Mouse (Mus musculus): Measurements from ENCODE around the gene Wdr86. TPM values are rescaled to one million over a fixed set of nuclear protein-coding genes. Genes with fewer than 3 reads are reported as not detected.
A peak's percentile ranks its signal among the peaks of the same experiment; 100 is the strongest.
"Not testable (repeated sequence)": the region's sequence is repeated elsewhere in the genome, so short reads cannot be mapped to it uniquely, and the experiment has no call there.

The Wdr86 gene
- 22.5 and 24.5 TPM in 2 replicates for polyA plus RNA-seq (2016; fragmentation: Nextera tagmentation; extraction: Ambion mirVana)

GRCm38 (mm10) chr5:24730488-24730871 lies at the start of gene Wdr86:
Gene Wdr86, minus strand, starts transcription at chr5:24730727.
- WGBS, result under 1% methylated on average over 23 of the region's 23 CpGs

GRCm38 (mm10) chr5:24779881-24780512 lies 49.5 kb upstream of the Wdr86 start:
- no peak for DNase-seq (ENCODE audit: extremely low spot score, low spot score)
- H3K27ac ChIP-seq, result no peak overlapping the region
- peaks cover 17% of the 10 kb centered on the region for H3K4me1 ChIP-seq
- no peaks in the 10 kb centered on the region for H3K36me3 ChIP-seq (replicated peaks)
- WGBS, result 51% methylated on average over 15 of the region's 15 CpGs
- peaks cover 9% of the 10 kb centered on the region; the same call in 1 of the 2 replicates for H3K9me3 ChIP-seq
- H3K4me3 ChIP-seq, result no peak overlapping the region; the same call in 1 of the 2 replicates
- peaks cover 26% of the 10 kb centered on the region for H3K27me3 ChIP-seq (ENCODE audit: poor library complexity, severe bottlenecking)

More at GRCm38 (mm10) chr5:24730488-24730871, at the start of gene Wdr86:
- peaks cover 6% of the 10 kb centered on the region for H3K36me3 ChIP-seq (replicated peaks)
- H3K4me3 ChIP-seq, result peak within 1 kb of the TSS; percentile 66
- DNase-seq (ENCODE audit: extremely low spot score, low spot score), result peak; percentile 56
- no peaks in the 10 kb centered on the region for H3K9me3 ChIP-seq
- peaks cover 43% of the 10 kb centered on the region for H3K27me3 ChIP-seq (ENCODE audit: poor library complexity, severe bottlenecking)
- H3K27ac ChIP-seq, result peak within 1 kb of the TSS; percentile 89
- H3K4me1 ChIP-seq, result peaks cover 59% of the 10 kb centered on the region

- peaks cover 10% of the 10 kb centered on the region; the same call in 1 of the 2 replicates for H3K9me3 ChIP-seq
- peaks cover 26% of the 10 kb centered on the region for H3K27me3 ChIP-seq (ENCODE audit: poor library complexity, severe bottlenecking)
- no peaks in the 10 kb centered on the region for H3K36me3 ChIP-seq (replicated peaks)
- DNase-seq (ENCODE audit: extremely low spot score, low spot score), result no peak
- H3K4me3 ChIP-seq, result no peak overlapping the region
- no peak overlapping the region for H3K27ac ChIP-seq
- H3K4me1 ChIP-seq, result peaks cover 17% of the 10 kb centered on the region
Observed at GRCm38 (mm10) chr5:24779321-24779720, 48.8 kb upstream of the Wdr86 start.

GRCm38 (mm10) chr5:24778843-24779140 lies 48.3 kb upstream of the Wdr86 start:
- Histone ChIP-seq H3K36me3 (replicated peaks) (no peaks in the 10 kb centered on the region), H3K27ac (peak overlapping the region; percentile 53; the same call in 1 of the 2 replicates), H3K4me1 (peaks cover 17% of the 10 kb centered on the region), H3K4me3 (peak overlapping the region; percentile 33), H3K27me3 (ENCODE audit: poor library complexity, severe bottlenecking) (peaks cover 26% of the 10 kb centered on the region), H3K9me3 (peaks cover 11% of the 10 kb centered on the region; the same call in 1 of the 2 replicates)
- no peak for DNase-seq (ENCODE audit: extremely low spot score, low spot score)
- WGBS, result 40% methylated on average over 13 of the region's 13 CpGs

GRCm38 (mm10) chr5:24778082-24778842 lies 47.7 kb upstream of the Wdr86 start:
- Histone ChIP-seq H3K27ac (peak overlapping the region; percentile 53; the same call in 1 of the 2 replicates), H3K4me1 (peaks cover 17% of the 10 kb centered on the region), H3K4me3 (peak overlapping the region; percentile 33), H3K9me3 (peaks cover 11% of the 10 kb centered on the region; the same call in 1 of the 2 replicates), H3K36me3 (replicated peaks) (no peaks in the 10 kb centered on the region), H3K27me3 (ENCODE audit: poor library complexity, severe bottlenecking) (peaks cover 26% of the 10 kb centered on the region)
- DNase-seq (ENCODE audit: extremely low spot score, low spot score), result no peak
- 19% methylated on average over 17 of the region's 17 CpGs for whole genome bisulfite sequencing

GRCm38 (mm10) chr5:24776681-24777080 lies 46.2 kb upstream of the Wdr86 start:
- no peak overlapping the region for H3K4me3 ChIP-seq
- WGBS, result 74% methylated on average over 4 of the region's 4 CpGs
- H3K36me3 ChIP-seq (replicated peaks), result no peaks in the 10 kb centered on the region
- no peak overlapping the region for H3K27ac ChIP-seq
- H3K27me3 ChIP-seq (ENCODE audit: poor library complexity, severe bottlenecking), result peaks cover 26% of the 10 kb centered on the region
- H3K4me1 ChIP-seq, result peaks cover 17% of the 10 kb centered on the region
- peaks cover 11% of the 10 kb centered on the region; the same call in 1 of the 2 replicates for H3K9me3 ChIP-seq
- no peak for DNase-seq (ENCODE audit: extremely low spot score, low spot score)

- 98% methylated on average over 16 of the region's 16 CpGs for WGBS
- H3K36me3 ChIP-seq (replicated peaks); DNase-seq (ENCODE audit: extremely low spot score, low spot score); H3K27ac ChIP-seq; H3K4me3 ChIP-seq: not testable (repeated sequence)
- H3K4me1 ChIP-seq, result peaks cover 11% of the 10 kb centered on the region
- peaks cover 11% of the 10 kb centered on the region; the same call in 1 of the 2 replicates for H3K9me3 ChIP-seq
- peaks cover 21% of the 10 kb centered on the region for H3K27me3 ChIP-seq (ENCODE audit: poor library complexity, severe bottlenecking)
Observed at GRCm38 (mm10) chr5:24774549-24774948, 44.0 kb upstream of the Wdr86 start.

- no peak within 1 kb of the TSS for H3K4me3 ChIP-seq
- peaks cover 15% of the 10 kb centered on the region for H3K4me1 ChIP-seq
- DNase-seq (ENCODE audit: extremely low spot score, low spot score), result no peak
- no peaks in the 10 kb centered on the region for H3K9me3 ChIP-seq
- H3K27ac ChIP-seq, result no peak within 1 kb of the TSS; the same call in 1 of the 2 replicates
- peaks cover 18% of the 10 kb centered on the region for H3K27me3 ChIP-seq (ENCODE audit: poor library complexity, severe bottlenecking)
- 33% methylated on average over 18 of the region's 18 CpGs for WGBS
- H3K36me3 ChIP-seq (replicated peaks), result no peaks in the 10 kb centered on the region
Observed at GRCm38 (mm10) chr5:24757816-24758215, 27.3 kb upstream of the Wdr86 start, which contains the start of gene Crygn. Gene Crygn, minus strand, starts transcription at chr5:24758008.

GRCm38 (mm10) chr5:24756931-24757330 lies 26.4 kb upstream of the Wdr86 start:
- Histone ChIP-seq H3K4me3 (no peak overlapping the region), H3K4me1 (peaks cover 24% of the 10 kb centered on the region), H3K27me3 (ENCODE audit: poor library complexity, severe bottlenecking) (peaks cover 21% of the 10 kb centered on the region), H3K27ac (no peak overlapping the region), H3K9me3 (no peaks in the 10 kb centered on the region), H3K36me3 (replicated peaks) (no peaks in the 10 kb centered on the region)
- 57% methylated on average over 3 of the region's 3 CpGs for WGBS
- DNase-seq (ENCODE audit: extremely low spot score, low spot score), result no peak

GRCm38 (mm10) chr5:24752175-24752498 lies 21.6 kb upstream of the Wdr86 start:
- H3K4me1 ChIP-seq, result peaks cover 50% of the 10 kb centered on the region
- H3K4me3 ChIP-seq, result peak overlapping the region; percentile 69
- H3K9me3 ChIP-seq, result no peaks in the 10 kb centered on the region
- peak overlapping the region; percentile 93 for H3K27ac ChIP-seq
- 4% methylated on average over 2 of the region's 2 CpGs for WGBS
- H3K27me3 ChIP-seq (ENCODE audit: poor library complexity, severe bottlenecking), result peaks cover 12% of the 10 kb centered on the region; the same call in 1 of the 2 replicates
- no peaks in the 10 kb centered on the region for H3K36me3 ChIP-seq (replicated peaks)
- DNase-seq (ENCODE audit: extremely low spot score, low spot score), result no peak

GRCm38 (mm10) chr5:24751305-24752174 lies 21.0 kb upstream of the Wdr86 start:
- Histone ChIP-seq H3K9me3 (no peaks in the 10 kb centered on the region), H3K27me3 (ENCODE audit: poor library complexity, severe bottlenecking) (0 out of 2 replicates have a peak, but pooled peaks cover 8% of the 10 kb centered on the region), H3K4me1 (peaks cover 51% of the 10 kb centered on the region), H3K4me3 (peak overlapping the region; percentile 69), H3K27ac (peak overlapping the region; percentile 93), H3K36me3 (replicated peaks) (no peaks in the 10 kb centered on the region)
- WGBS, result 2% methylated on average over 25 of the region's 25 CpGs
- DNase-seq (ENCODE audit: extremely low spot score, low spot score), result peak; percentile 60
